Mouse (Mus musculus) forebrain, embryonic 15.5 days (tissue): ENCODE measurements around the gene Hist2h3c1. TPM values are rescaled to one million over a fixed set of nuclear protein-coding genes. Genes with fewer than 3 reads are reported as not detected.
"Not testable (repeated sequence)": the region's sequence is repeated elsewhere in the genome, so short reads cannot be mapped to it uniquely, and the experiment has no call there.

Experiments
- ATAC-seq: fragments of 200-750 bp; cut with Nextera tagmentation; replicated peaks from 2 replicates; pipeline ENCODE4 v1.8.0; 2017; ENCODE audit warnings: mild to moderate bottlenecking, moderate TSS enrichment, moderate library complexity
- H3K27ac ChIP-seq: fragments of 300-500 bp; sonication (generic); replicated peaks from 2 replicates; pipeline ENCODE4 v1.5.1; 2015; ENCODE audit warnings: mild to moderate bottlenecking, inconsistent platforms
- H3K27me3 ChIP-seq: fragments of 300-500 bp; sonication (generic); 2 replicates; pipeline ENCODE4 v1.6.1; 2015; ENCODE audit warnings: inconsistent platforms
- H3K36me3 ChIP-seq: fragments of 300-500 bp; sonication (generic); 2 replicates; pipeline ENCODE4 v1.6.1; 2015; ENCODE audit warnings: mild to moderate bottlenecking, inconsistent platforms
- H3K4me1 ChIP-seq: fragments of 300-500 bp; sonication (generic); 2 replicates; pipeline ENCODE4 v1.6.1; 2015; ENCODE audit warnings: inconsistent platforms
- H3K4me2 ChIP-seq: fragments of 300-500 bp; sonication (generic); replicated peaks from 2 replicates; pipeline ENCODE4 v1.6.1; 2015; ENCODE audit warnings: mild to moderate bottlenecking, inconsistent platforms
- H3K4me3 ChIP-seq: fragments of 300-500 bp; sonication (generic); 2 replicates; pipeline ENCODE4 v1.5.1; 2015; ENCODE audit warnings: mild to moderate bottlenecking, inconsistent platforms
- H3K9ac ChIP-seq: fragments of 300-500 bp; sonication (generic); replicated peaks from 2 replicates; pipeline ENCODE4 v1.6.1; 2015; ENCODE audit warnings: mild to moderate bottlenecking, inconsistent platforms
- H3K9me3 ChIP-seq: fragments of 300-500 bp; sonication (generic); 2 replicates; pipeline ENCODE4 v1.6.1; 2016; ENCODE audit warnings: inconsistent platforms
- WGBS: fragments of 180-500 bp; shearing (Covaris S2); methylation state at CpG from one replicate; pipeline ENCODE4 v1.1.7; 2015; ENCODE audit warnings: mixed read lengths; 5-methylcytosine and 5-hydroxymethylcytosine counted together
- polyA plus RNA-seq: library from polyadenylated mRNA; unstranded; fragments of >200 nt; fragmentation: Nextera tagmentation; extraction: Ambion mirVana; gene quantifications from 2 replicates; pipeline ENCODE4 v1.2.1, GENCODE M21; 2015

Gene Hist2h3c1
- polyA plus RNA-seq, 1 experiment from 2014 or later: 0.62 TPM

GRCm38 (mm10) chr3:96237335-96237903, 9.1 kb upstream of the Hist2h3c1 start:
- 0 out of 2 replicates have a peak overlapping the region, but pooled peaks have one; percentile 40 for H3K27ac ChIP-seq
- 17% methylated on average over 7 of the region's 7 CpGs for WGBS
- H3K4me3 ChIP-seq: peak overlapping the region; percentile 39
- H3K4me2 ChIP-seq: peak overlapping the region; percentile 47
- peak overlapping the region; percentile 49 for H3K9ac ChIP-seq
- H3K36me3 ChIP-seq: no peaks in the 10 kb centered on the region
- no peaks in the 10 kb centered on the region for H3K27me3 ChIP-seq
- H3K4me1 ChIP-seq: peaks cover 23% of the 10 kb centered on the region
- no peak for ATAC-seq
- H3K9me3 ChIP-seq: no peaks in the 10 kb centered on the region

- H3K9ac ChIP-seq: peak overlapping the region; percentile 49
- H3K27me3 ChIP-seq: no peaks in the 10 kb centered on the region
- H3K4me2 ChIP-seq: peak overlapping the region; percentile 47
- H3K36me3 ChIP-seq: no peaks in the 10 kb centered on the region
- peaks cover 23% of the 10 kb centered on the region for H3K4me1 ChIP-seq
- ATAC-seq: no peak
- under 1% methylated on average over 12 of the region's 12 CpGs for WGBS
- H3K9me3 ChIP-seq: no peaks in the 10 kb centered on the region
- H3K27ac ChIP-seq: peak overlapping the region; percentile 40; the same call in 1 of the 2 replicates
- H3K4me3 ChIP-seq: peak overlapping the region; percentile 39
Measured at GRCm38 (mm10) chr3:96237904-96238511, 8.5 kb upstream of the Hist2h3c1 start.

GRCm38 (mm10) chr3:96238954-96239793, 7.3 kb upstream of the Hist2h3c1 start, which contains the start of gene Hist2h3c2:
Gene Hist2h3c2 (minus strand): TSS chr3:96239127.
- peak within 1 kb of the TSS; percentile 66 for H3K27ac ChIP-seq
- 1% methylated on average over 24 of the region's 68 CpGs for WGBS
- peak; percentile 89 for ATAC-seq

GRCm38 (mm10) chr3:96239949-96240798, 6.3 kb upstream of the Hist2h3c1 start, which contains the start of gene Hist2h2aa2:
Gene Hist2h2aa2 (minus strand): TSS chr3:96240276.
- 2% methylated on average over 47 of the region's 85 CpGs for WGBS
- Histone ChIP-seq H3K4me1 (peaks cover 34% of the 10 kb centered on the region), H3K4me2 (peak within 1 kb of the TSS; percentile 49), H3K27ac (peak within 1 kb of the TSS; percentile 89), H3K4me3 (peak within 1 kb of the TSS; percentile 38), H3K9ac (peak within 1 kb of the TSS; percentile 44)
- H3K9me3 ChIP-seq, H3K27me3 ChIP-seq, H3K36me3 ChIP-seq: not testable (repeated sequence)
- ATAC-seq: peak; percentile 87

More at GRCm38 (mm10) chr3:96238954-96239793, 7.3 kb upstream of the Hist2h3c1 start, which contains the start of gene Hist2h3c2:
- H3K9ac ChIP-seq: peak within 1 kb of the TSS; percentile 49
- H3K27me3 ChIP-seq, H3K9me3 ChIP-seq, H3K36me3 ChIP-seq: not testable (repeated sequence)
- peaks cover 27% of the 10 kb centered on the region for H3K4me1 ChIP-seq
- H3K4me2 ChIP-seq: peak within 1 kb of the TSS; percentile 47
- peak within 1 kb of the TSS; percentile 39 for H3K4me3 ChIP-seq

GRCm38 (mm10) chr3:96240799-96241197, 5.7 kb upstream of the Hist2h3c1 start:
- Histone ChIP-seq H3K27ac (peak overlapping the region; percentile 89), H3K9ac (peak overlapping the region; percentile 41), H3K4me1 (peaks cover 34% of the 10 kb centered on the region), H3K9me3 (no peaks in the 10 kb centered on the region), H3K4me2 (peak overlapping the region; percentile 49), H3K36me3 (no peaks in the 10 kb centered on the region), H3K27me3 (no peaks in the 10 kb centered on the region), H3K4me3 (peak overlapping the region; percentile 37)
- ATAC-seq: no peak
- WGBS: 65% methylated on average over 9 of the region's 9 CpGs

GRCm38 (mm10) chr3:96243921-96244572, 2.4 kb upstream of the Hist2h3c1 start:
- no peak for ATAC-seq
- H3K27me3 ChIP-seq: no peaks in the 10 kb centered on the region
- H3K4me1 ChIP-seq: peaks cover 32% of the 10 kb centered on the region
- no peaks in the 10 kb centered on the region for H3K36me3 ChIP-seq
- 84% methylated on average over 7 of the region's 7 CpGs for WGBS
- H3K27ac ChIP-seq: peak overlapping the region; percentile 94
- no peaks in the 10 kb centered on the region for H3K9me3 ChIP-seq
- peak overlapping the region; percentile 47 for H3K4me2 ChIP-seq
- H3K9ac ChIP-seq: peak overlapping the region; percentile 62
- peak overlapping the region; percentile 44; the same call in 1 of the 2 replicates for H3K4me3 ChIP-seq

GRCm38 (mm10) chr3:96245003-96245886, 1.2 kb upstream of the Hist2h3c1 start, which contains the start of gene Hist2h2aa1:
Gene Hist2h2aa1 (plus strand): TSS chr3:96245497.
- H3K4me3 ChIP-seq: peak within 1 kb of the TSS; percentile 44
- H3K27ac ChIP-seq: peak within 1 kb of the TSS; percentile 94
- H3K27me3 ChIP-seq, H3K36me3 ChIP-seq, H3K9me3 ChIP-seq: not testable (repeated sequence)
- H3K4me1 ChIP-seq: peaks cover 32% of the 10 kb centered on the region
- 0% methylated on average over 35 of the region's 88 CpGs for WGBS
- peak within 1 kb of the TSS; percentile 47 for H3K4me2 ChIP-seq
- ATAC-seq: peak; percentile 91
- H3K9ac ChIP-seq: peak within 1 kb of the TSS; percentile 62

GRCm38 (mm10) chr3:96246018-96246417, 467 bp upstream of the Hist2h3c1 start:
- 0% methylated on average over 10 of the region's 21 CpGs for WGBS
- peak overlapping the region; percentile 35 for H3K4me2 ChIP-seq
- H3K27ac ChIP-seq: peak overlapping the region; percentile 71
- not testable (repeated sequence) for H3K36me3 ChIP-seq, H3K27me3 ChIP-seq, H3K9me3 ChIP-seq
- peak overlapping the region; percentile 37 for H3K4me3 ChIP-seq
- H3K4me1 ChIP-seq: peaks cover 28% of the 10 kb centered on the region
- H3K9ac ChIP-seq: peak overlapping the region; percentile 38; the same call in 1 of the 2 replicates
- ATAC-seq: peak; percentile 7; the same call in 1 of the 2 replicates

- Histone ChIP-seq H3K4me2 (peak overlapping the region; percentile 40), H3K4me1 (peaks cover 25% of the 10 kb centered on the region), H3K4me3 (peak overlapping the region; percentile 38), H3K9ac (peak overlapping the region; percentile 40; the same call in 1 of the 2 replicates), H3K36me3 (no peaks in the 10 kb centered on the region), H3K27me3 (no peaks in the 10 kb centered on the region), H3K27ac (no peak overlapping the region; the same call in 1 of the 2 replicates), H3K9me3 (no peaks in the 10 kb centered on the region)
- ATAC-seq: no peak
- 2% methylated on average over 11 of the region's 11 CpGs for WGBS
Measured at GRCm38 (mm10) chr3:96247356-96248140, 1.1 kb downstream of the Hist2h3c1 start.
